Mouse (Mus musculus) ES-Bruce4 (cell line): ENCODE data around the gene Rpl35a. TPM values are rescaled to one million over a fixed set of nuclear protein-coding genes. Genes with fewer than 3 reads are reported as not detected.

Source experiments
- H3K27ac ChIP-seq: 2 replicates; pipeline ENCODE4 v1.5.1; 2012; ENCODE audit warnings: low read length, inconsistent platforms; ENCODE audit not compliant: insufficient read depth
- H3K27me3 ChIP-seq: 2 replicates; pipeline ENCODE4 v1.6.1; 2012; ENCODE audit warnings: mild to moderate bottlenecking, low read length, inconsistent platforms; ENCODE audit not compliant: control insufficient read depth, poor library complexity, insufficient read depth, severe bottlenecking
- H3K36me3 ChIP-seq: 2 replicates; pipeline ENCODE4 v1.6.1; 2012; ENCODE audit warnings: inconsistent platforms, mild to moderate bottlenecking, low read length, moderate library complexity; ENCODE audit not compliant: control insufficient read depth, poor library complexity, insufficient read depth, severe bottlenecking
- H3K4me1 ChIP-seq: one replicate; pipeline ENCODE4 v1.8.1; 2011; ENCODE audit warnings: low read length; ENCODE audit not compliant: control insufficient read depth, insufficient read depth
- H3K4me3 ChIP-seq: 2 replicates; pipeline ENCODE4 v1.5.1; 2011; ENCODE audit warnings: low read depth, mild to moderate bottlenecking, low read length
- H3K9ac ChIP-seq: 2 replicates; pipeline ENCODE4 v1.6.1; 2012; ENCODE audit warnings: low read depth, mild to moderate bottlenecking, inconsistent platforms; ENCODE audit not compliant: poor library complexity, severe bottlenecking
- H3K9me3 ChIP-seq: replicated peaks from 2 replicates; pipeline ENCODE4 v1.6.1; 2012; ENCODE audit warnings: mild to moderate bottlenecking, low read length, inconsistent platforms; ENCODE audit not compliant: control insufficient read depth, poor library complexity, insufficient read depth, severe bottlenecking
- CTCF ChIP-seq: IDR thresholded peaks from one replicate; pipeline ENCODE4 v1.8.1; 2011; ENCODE audit warnings: low read depth, low read length
- EP300 ChIP-seq: IDR thresholded peaks from 2 replicates; pipeline ENCODE4 v1.6.1; 2011; ENCODE audit warnings: low read depth, low read length; ENCODE audit not compliant: insufficient read depth
- POLR2A ChIP-seq: IDR thresholded peaks from one replicate; pipeline ENCODE4 v1.8.1; 2011; ENCODE audit warnings: low read length; ENCODE audit not compliant: insufficient read depth
- polyA plus RNA-seq: library from polyadenylated mRNA; stranded (reverse); fragments of >200 nt; gene quantifications from 2 replicates; pipeline ENCODE4 v1.2.4, GENCODE M21; 2011; ENCODE audit warnings: low read depth; ENCODE audit not compliant: missing spikeins, insufficient read depth, insufficient read length

Gene Rpl35a
- polyA plus RNA-seq, 1 experiment: 1,499 TPM

- Histone ChIP-seq H3K27me3 (no peaks in the 10 kb centered on the region), H3K4me1 (no peaks in the 10 kb centered on the region), H3K27ac (no peak overlapping the region), H3K9me3 (no peaks in the 10 kb centered on the region), H3K36me3 (peaks cover 13% of the 10 kb centered on the region), H3K4me3 (no peak overlapping the region), H3K9ac (no peak overlapping the region)
- TF ChIP-seq CTCF (peak; percentile 12), POLR2A (no peak)
These were observed 8.4 kb downstream of the Rpl35a start for GRCm38 (mm10) chr16:33064636-33065035.

- Histone ChIP-seq H3K9me3 (no peaks in the 10 kb centered on the region), H3K4me1 (no peaks in the 10 kb centered on the region), H3K27ac (no peak overlapping the region), H3K4me3 (no peak overlapping the region), H3K27me3 (no peaks in the 10 kb centered on the region), H3K9ac (no peak overlapping the region), H3K36me3 (no peaks in the 10 kb centered on the region)
- TF ChIP-seq POLR2A (no peak), EP300 (no peak), CTCF (no peak)
These were observed 14.7 kb downstream of the Rpl35a start for GRCm38 (mm10) chr16:33070928-33071327.

GRCm38 (mm10) chr16:33072871-33073557 lies 16.8 kb downstream of the Rpl35a start:
- Histone ChIP-seq H3K4me3 (no peak overlapping the region), H3K4me1 (no peaks in the 10 kb centered on the region), H3K36me3 (no peaks in the 10 kb centered on the region), H3K27ac (no peak overlapping the region), H3K27me3 (no peaks in the 10 kb centered on the region), H3K9me3 (no peaks in the 10 kb centered on the region), H3K9ac (no peak overlapping the region)
- TF ChIP-seq CTCF: no peak
- no peak for TF ChIP-seq POLR2A
- no peak for TF ChIP-seq EP300

- Histone ChIP-seq H3K27me3 (no peaks in the 10 kb centered on the region), H3K4me1 (peaks cover 3% of the 10 kb centered on the region), H3K4me3 (no peak overlapping the region), H3K36me3 (no peaks in the 10 kb centered on the region), H3K27ac (no peak overlapping the region), H3K9ac (no peak overlapping the region), H3K9me3 (no peaks in the 10 kb centered on the region)
- TF ChIP-seq CTCF: no peak
- no peak for TF ChIP-seq EP300
- no peak for TF ChIP-seq POLR2A
These were observed 18.7 kb downstream of the Rpl35a start for GRCm38 (mm10) chr16:33074967-33075366.

GRCm38 (mm10) chr16:33076078-33076477 lies 19.8 kb downstream of the Rpl35a start:
- Histone ChIP-seq H3K27ac (no peak overlapping the region), H3K36me3 (no peaks in the 10 kb centered on the region), H3K4me3 (no peak overlapping the region), H3K27me3 (no peaks in the 10 kb centered on the region), H3K4me1 (peaks cover 3% of the 10 kb centered on the region), H3K9ac (no peak overlapping the region), H3K9me3 (no peaks in the 10 kb centered on the region)
- TF ChIP-seq POLR2A (no peak), CTCF (no peak), EP300 (no peak)

GRCm38 (mm10) chr16:33077069-33077627 lies 20.9 kb downstream of the Rpl35a start:
- no peak for TF ChIP-seq EP300
- no peak for TF ChIP-seq POLR2A
- no peak for TF ChIP-seq CTCF
- Histone ChIP-seq H3K36me3 (no peaks in the 10 kb centered on the region), H3K9ac (no peak overlapping the region), H3K27ac (no peak overlapping the region), H3K27me3 (no peaks in the 10 kb centered on the region), H3K4me1 (peaks cover 3% of the 10 kb centered on the region), H3K4me3 (no peak overlapping the region), H3K9me3 (no peaks in the 10 kb centered on the region)
